Mouse (Mus musculus): Measurements from ENCODE around the gene D10Jhu81e. TPM values are rescaled to one million over a fixed set of nuclear protein-coding genes. Genes with fewer than 3 reads are reported as not detected.
"Not testable (repeated sequence)": the region's sequence is repeated elsewhere in the genome, so short reads cannot be mapped to it uniquely, and the experiment has no call there.

D10Jhu81e gene
- polyA plus RNA-seq, 1 experiment from 2014 or later: 55.9 TPM

DNA sequence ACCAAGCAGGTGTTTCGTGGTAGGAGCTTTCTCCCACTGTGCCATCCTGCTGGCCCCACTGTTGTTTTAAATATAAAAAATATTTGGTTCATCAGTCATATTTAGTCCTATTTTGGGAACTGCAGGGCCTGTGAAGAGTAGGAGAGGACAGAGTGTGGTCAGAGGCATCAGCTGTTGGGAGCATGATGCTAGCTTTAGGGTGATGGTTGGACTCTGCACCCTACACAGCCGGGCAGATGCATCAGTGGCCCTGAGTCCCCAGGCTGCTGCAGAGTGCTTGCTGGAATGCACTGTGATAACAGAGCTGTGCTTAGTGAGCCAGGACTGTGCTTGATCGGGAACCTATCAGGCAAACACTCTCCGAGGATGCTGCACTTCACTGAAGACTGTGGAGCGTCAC is 23.4 kb upstream of the D10Jhu81e start:
- no peak for TF ChIP-seq CTCF (IDR thresholded peaks at IDR 0.05; ENCODE audit: low read depth)
- no peak overlapping the region for H3K4me2 ChIP-seq (ENCODE audit: low read length)
- H3K27ac ChIP-seq: no peak overlapping the region
- no peak for DNase-seq (ENCODE audit: low spot score)
- H3K9ac ChIP-seq (ENCODE audit: low read depth, low read length): no peak overlapping the region
- H3K4me3 ChIP-seq (replicated peaks; ENCODE audit: low read depth, low read length): no peak overlapping the region
- H3K36me3 ChIP-seq (ENCODE audit: insufficient read depth, low read length): peaks cover 84% of the 10 kb centered on the region
- WGBS: 91% methylated on average over 5 of the region's 5 CpGs
- H3K9me3 ChIP-seq (replicated peaks; ENCODE audit: low read length): no peaks in the 10 kb centered on the region
- H3K27me3 ChIP-seq (ENCODE audit: insufficient read depth, low read length): no peaks in the 10 kb centered on the region
- no peaks in the 10 kb centered on the region for H3K4me1 ChIP-seq (replicated peaks; ENCODE audit: insufficient read depth, low read length)
- ATAC-seq (replicated peaks; ENCODE audit: low FRiP score, low read depth): no peak

DNA sequence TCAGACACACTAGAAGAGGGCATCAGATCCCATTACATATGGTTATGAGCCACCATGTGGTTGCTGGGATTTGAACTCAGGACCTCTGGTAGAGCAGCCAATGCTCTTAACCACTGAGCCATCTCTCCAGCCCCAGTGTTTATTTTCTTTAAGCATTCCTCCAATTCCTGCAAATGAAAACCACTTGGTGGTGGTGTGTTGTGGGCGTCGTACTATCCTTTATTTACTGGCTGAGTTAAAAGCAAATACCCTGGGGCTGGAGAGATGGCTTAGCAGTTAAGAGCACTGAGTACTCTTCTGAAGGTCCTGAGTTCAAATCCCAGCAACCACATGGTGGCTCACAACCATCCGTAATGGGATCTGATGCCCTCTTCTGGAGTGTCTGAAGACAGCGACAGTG is 16.5 kb upstream of the D10Jhu81e start:
- not testable (repeated sequence) for ATAC-seq (replicated peaks; ENCODE audit: low FRiP score, low read depth); DNase-seq (ENCODE audit: low spot score); H3K9ac ChIP-seq (ENCODE audit: low read depth, low read length); H3K27ac ChIP-seq; H3K4me2 ChIP-seq (ENCODE audit: low read length); H3K27me3 ChIP-seq (ENCODE audit: insufficient read depth, low read length); H3K4me1 ChIP-seq (replicated peaks; ENCODE audit: insufficient read depth, low read length); H3K4me3 ChIP-seq (replicated peaks; ENCODE audit: low read depth, low read length); H3K9me3 ChIP-seq (replicated peaks; ENCODE audit: low read length)
- WGBS: 85% methylated on average over 4 of the region's 4 CpGs
- H3K36me3 ChIP-seq (ENCODE audit: insufficient read depth, low read length): peaks cover 44% of the 10 kb centered on the region

DNA sequence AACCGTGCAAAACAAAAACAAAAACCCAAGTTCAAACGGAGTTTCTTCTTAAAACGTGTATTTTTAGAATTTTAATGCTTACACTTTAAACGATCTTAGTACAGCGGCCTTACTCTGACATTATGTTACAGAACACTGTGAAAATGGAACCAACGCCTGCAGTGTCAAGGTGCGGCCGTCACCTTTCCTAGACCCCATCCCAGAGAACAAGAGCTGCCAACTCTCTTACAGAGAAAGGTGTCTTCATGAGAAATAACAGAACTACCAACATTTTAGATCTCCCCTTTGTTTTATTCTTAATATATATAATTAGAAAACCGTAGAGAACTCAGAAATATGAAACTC is 15.8 kb upstream of the D10Jhu81e start:
- H3K27me3 ChIP-seq (ENCODE audit: insufficient read depth, low read length): no peaks in the 10 kb centered on the region
- TF ChIP-seq CTCF (IDR thresholded peaks at IDR 0.05; ENCODE audit: low read depth): no peak
- H3K9me3 ChIP-seq (replicated peaks; ENCODE audit: low read length): no peaks in the 10 kb centered on the region
- ATAC-seq (replicated peaks; ENCODE audit: low FRiP score, low read depth) (0 out of 2 replicates have a peak, but pooled peaks have one; percentile 19), DNase-seq (ENCODE audit: low spot score) (no peak)
- peak overlapping the region; percentile 64 for H3K4me3 ChIP-seq (replicated peaks; ENCODE audit: low read depth, low read length)
- H3K9ac ChIP-seq (ENCODE audit: low read depth, low read length): peak overlapping the region; percentile 60; the same call in 1 of the 2 replicates
- H3K36me3 ChIP-seq (ENCODE audit: insufficient read depth, low read length): peaks cover 43% of the 10 kb centered on the region
- peak overlapping the region; percentile 50 for H3K27ac ChIP-seq
- 11% methylated on average over 9 of the region's 9 CpGs for WGBS
- 0 out of 2 replicates have a peak, but pooled peaks cover 5% of the 10 kb centered on the region for H3K4me1 ChIP-seq (replicated peaks; ENCODE audit: insufficient read depth, low read length)
- peak overlapping the region; percentile 86 for H3K4me2 ChIP-seq (ENCODE audit: low read length)

DNA sequence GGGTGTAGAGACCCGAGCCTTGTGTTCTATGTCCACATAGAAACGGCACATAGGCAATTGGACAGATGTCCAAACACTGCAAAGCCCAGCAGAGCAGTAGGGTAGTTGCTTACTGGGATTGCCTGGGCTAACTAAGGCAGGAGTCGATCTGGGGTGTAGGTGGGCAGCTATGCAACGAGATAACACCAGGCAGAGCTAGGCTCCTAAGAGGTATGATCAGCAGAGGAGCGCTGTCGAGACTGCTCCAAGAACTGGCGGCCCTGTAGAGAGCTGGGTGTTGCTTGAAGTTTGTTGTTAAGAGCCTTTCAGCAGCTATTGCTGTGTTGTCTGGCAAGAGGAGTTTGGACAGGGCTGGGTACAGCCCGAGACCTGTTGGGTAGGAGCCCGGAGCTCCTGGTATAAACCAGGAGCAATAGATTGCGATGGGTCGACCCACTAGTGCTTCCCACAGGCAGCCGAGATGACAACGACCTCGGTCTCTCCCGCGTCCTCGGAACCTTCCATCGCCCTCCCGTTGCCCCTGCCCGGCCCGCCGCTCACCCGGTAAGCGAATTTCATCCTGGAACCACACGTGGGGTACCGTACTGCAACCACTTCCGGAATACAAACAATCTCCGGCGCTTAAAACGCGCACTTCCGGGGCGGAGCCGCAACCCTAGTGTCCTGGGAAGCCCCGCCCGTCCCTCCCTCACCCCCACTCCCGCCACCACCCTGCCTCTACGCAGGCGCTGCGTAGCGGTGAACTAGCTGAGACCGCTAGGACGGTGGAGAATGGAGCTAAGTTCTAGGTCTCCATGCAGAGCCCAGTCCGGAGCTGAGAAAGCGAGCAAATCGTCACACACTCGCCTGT is 15.2 kb upstream of the D10Jhu81e start, which contains the start of gene Pwp2:
Pwp2 (minus strand) TSS at position 619 of the 850 bp plus-strand sequence.
- ATAC-seq (replicated peaks; ENCODE audit: low FRiP score, low read depth) (peak; percentile 93), DNase-seq (ENCODE audit: low spot score) (peak; percentile 97)
- Histone ChIP-seq H3K27ac (peak within 1 kb of the TSS; percentile 50), H3K27me3 (ENCODE audit: insufficient read depth, low read length) (no peaks in the 10 kb centered on the region), H3K36me3 (ENCODE audit: insufficient read depth, low read length) (peaks cover 43% of the 10 kb centered on the region), H3K4me2 (ENCODE audit: low read length) (peak within 1 kb of the TSS; percentile 86), H3K4me3 (replicated peaks; ENCODE audit: low read depth, low read length) (peak within 1 kb of the TSS; percentile 64), H3K9me3 (replicated peaks; ENCODE audit: low read length) (no peaks in the 10 kb centered on the region), H3K9ac (ENCODE audit: low read depth, low read length) (peak within 1 kb of the TSS; percentile 60), H3K4me1 (replicated peaks; ENCODE audit: insufficient read depth, low read length) (0 out of 2 replicates have a peak, but pooled peaks cover 5% of the 10 kb centered on the region)
- WGBS: 2% methylated on average over 47 of the region's 47 CpGs
- TF ChIP-seq CTCF (IDR thresholded peaks at IDR 0.05; ENCODE audit: low read depth): peak; percentile 19; the same call in 1 of the 2 replicates

DNA sequence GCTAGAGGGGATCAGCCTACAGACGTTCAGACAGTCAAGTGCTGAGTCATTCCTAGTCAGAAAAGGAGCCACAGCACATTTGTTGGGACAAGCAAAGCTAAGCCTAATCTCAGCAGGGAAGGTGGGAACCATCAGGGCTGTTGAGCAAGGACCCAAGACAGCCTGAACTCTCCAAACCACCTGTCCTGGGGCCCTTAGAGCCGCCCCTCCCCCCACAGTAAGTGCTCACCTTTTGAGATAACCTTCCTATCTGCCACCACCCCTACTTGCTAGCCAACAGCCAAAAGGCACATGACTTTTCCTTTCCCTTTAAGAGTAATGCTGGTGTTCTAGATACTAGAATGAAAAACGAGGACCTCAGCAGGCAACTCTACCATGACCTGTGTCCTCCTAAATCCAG is 14.0 kb upstream of the D10Jhu81e start:
- H3K4me2 ChIP-seq (ENCODE audit: low read length): no peak overlapping the region
- no peak overlapping the region for H3K9ac ChIP-seq (ENCODE audit: low read depth, low read length)
- H3K4me1 ChIP-seq (replicated peaks; ENCODE audit: insufficient read depth, low read length): 0 out of 2 replicates have a peak, but pooled peaks cover 5% of the 10 kb centered on the region
- no peaks in the 10 kb centered on the region for H3K9me3 ChIP-seq (replicated peaks; ENCODE audit: low read length)
- H3K27me3 ChIP-seq (ENCODE audit: insufficient read depth, low read length): no peaks in the 10 kb centered on the region
- ATAC-seq (replicated peaks; ENCODE audit: low FRiP score, low read depth): no peak
- DNase-seq (ENCODE audit: low spot score): no peak
- H3K4me3 ChIP-seq (replicated peaks; ENCODE audit: low read depth, low read length): no peak overlapping the region
- no peak for TF ChIP-seq CTCF (IDR thresholded peaks at IDR 0.05; ENCODE audit: low read depth)
- H3K27ac ChIP-seq: no peak overlapping the region
- peaks cover 45% of the 10 kb centered on the region for H3K36me3 ChIP-seq (ENCODE audit: insufficient read depth, low read length)
- WGBS: 78% methylated on average over 3 of the region's 3 CpGs

DNA sequence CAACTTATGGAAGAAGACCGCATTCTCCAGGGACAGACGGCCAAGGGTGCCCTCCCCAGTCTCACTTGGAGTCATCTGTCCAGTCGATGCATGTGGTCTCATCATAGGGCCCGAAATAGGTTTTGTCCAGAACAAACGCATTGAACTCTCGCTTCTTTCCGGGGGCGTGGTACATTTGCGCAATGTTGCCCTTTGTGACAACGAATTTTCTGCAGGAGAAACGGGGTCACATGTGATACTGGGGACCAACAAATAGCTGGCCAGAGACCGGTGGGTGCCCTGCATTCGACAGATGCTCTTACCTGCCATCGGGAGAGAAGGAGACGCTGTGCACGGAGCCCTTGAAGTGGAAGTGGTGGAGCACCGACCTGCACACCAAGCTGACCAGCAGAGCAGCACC is 12.7 kb upstream of the D10Jhu81e start:
- Histone ChIP-seq H3K9me3 (replicated peaks; ENCODE audit: low read length) (no peaks in the 10 kb centered on the region), H3K4me3 (replicated peaks; ENCODE audit: low read depth, low read length) (no peak overlapping the region), H3K4me1 (replicated peaks; ENCODE audit: insufficient read depth, low read length) (0 out of 2 replicates have a peak, but pooled peaks cover 5% of the 10 kb centered on the region), H3K27ac (no peak overlapping the region), H3K4me2 (ENCODE audit: low read length) (no peak overlapping the region), H3K9ac (ENCODE audit: low read depth, low read length) (no peak overlapping the region), H3K36me3 (ENCODE audit: insufficient read depth, low read length) (peaks cover 46% of the 10 kb centered on the region), H3K27me3 (ENCODE audit: insufficient read depth, low read length) (no peaks in the 10 kb centered on the region)
- no peak for TF ChIP-seq CTCF (IDR thresholded peaks at IDR 0.05; ENCODE audit: low read depth)
- 94% methylated on average over 17 of the region's 17 CpGs for WGBS
- ATAC-seq (replicated peaks; ENCODE audit: low FRiP score, low read depth): no peak
- no peak for DNase-seq (ENCODE audit: low spot score)

Data from kidney, postnatal 0 days (tissue).